Mouse (Mus musculus) heart, postnatal 14 days (tissue): ENCODE results near the gene Timd4. TPM values are rescaled to one million over a fixed set of nuclear protein-coding genes. Genes with fewer than 3 reads are reported as not detected.

Source experiments
- DNase-seq, 2 experiments: peaks; one replicate each; pipeline ENCODE4 v3.0.0; 2021 to 2022
- intact Hi-C: fragments of 180-260 bp; cut with DNase I; formaldehyde crosslinking; loops from one replicate; pipeline ENCODE4 v1.15.1; 2025
- long read RNA-seq, 2 experiments: library from polyadenylated mRNA; stranded (forward); transcript quantifications; one replicate each; pipeline ENCODE4 v2.0.0; 2021
- total RNA-seq, 2 experiments: library from RNA; stranded (reverse); gene quantifications; 2 replicates each; pipeline ENCODE4 v1.2.3; 2021

The Timd4 gene
- 1 to 10 TPM; 1.2 to 1.6 TPM for total RNA-seq
- long read RNA-seq, experiment 1, partial matches to known transcripts = 1 of 2 reads
- long read RNA-seq, experiment 1, other reads (novel, unspliced or antisense) = 1 of 2 reads
- long read RNA-seq, experiment 2 = 0 reads

GRCm38 (mm10) chr11:46810511-46810910, at the start of gene Timd4:
Gene Timd4, plus strand, starts transcription at chr11:46810800.
- intact Hi-C loops = no loop called here
- DNase-seq = peak in 1 of 2 experiments; percentile 1

DNA sequence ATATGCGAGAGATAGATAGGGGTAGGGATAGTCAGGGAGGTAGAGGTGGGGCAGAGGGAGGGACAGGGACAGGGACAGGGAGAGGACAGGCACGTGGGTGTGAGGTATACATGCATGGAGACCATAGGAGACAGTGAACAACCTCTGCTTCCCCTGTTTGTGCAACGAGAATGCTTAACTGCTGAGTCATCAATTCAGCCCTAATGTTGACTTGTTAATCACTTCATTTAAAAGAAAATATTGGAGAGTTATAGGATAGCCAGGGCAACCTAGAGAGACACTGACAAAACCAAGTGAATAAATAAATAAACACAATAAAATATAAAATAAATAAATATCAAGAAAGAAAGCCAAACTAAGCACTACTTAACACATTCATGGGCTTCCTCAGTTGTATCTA, 33.7 kb upstream of the Timd4 start:
- intact Hi-C loops = no loop called here
- no peak for DNase-seq

GRCm38 (mm10) chr11:46779811-46780210, 30.8 kb upstream of the Timd4 start:
- no peak for DNase-seq
- intact Hi-C loops = no loop called here

- intact Hi-C loops = no loop called here
- no peak for DNase-seq
Measured at GRCm38 (mm10) chr11:46804440-46804839, 6.2 kb upstream of the Timd4 start.

DNA sequence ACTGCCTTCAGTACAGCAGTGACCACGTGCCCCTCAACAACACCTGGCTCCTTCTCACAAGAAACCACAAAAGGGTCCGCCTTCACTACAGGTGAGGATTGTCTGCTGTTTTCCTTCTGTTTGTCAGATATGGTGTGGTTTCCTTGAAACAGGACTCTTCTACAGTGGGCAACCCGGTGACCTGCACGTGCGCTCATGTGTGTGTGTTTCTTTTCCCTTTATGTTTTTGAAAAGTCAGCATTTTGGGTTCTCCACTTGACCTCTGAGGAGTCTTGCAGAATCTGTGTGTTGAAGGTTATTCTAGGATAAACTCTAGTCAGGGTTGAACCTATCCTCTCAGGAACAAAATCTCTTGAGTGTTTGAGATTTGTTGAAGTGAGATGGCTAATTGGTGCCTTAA, 7.1 kb downstream of the Timd4 start:
- intact Hi-C loops = no loop called here

DNA sequence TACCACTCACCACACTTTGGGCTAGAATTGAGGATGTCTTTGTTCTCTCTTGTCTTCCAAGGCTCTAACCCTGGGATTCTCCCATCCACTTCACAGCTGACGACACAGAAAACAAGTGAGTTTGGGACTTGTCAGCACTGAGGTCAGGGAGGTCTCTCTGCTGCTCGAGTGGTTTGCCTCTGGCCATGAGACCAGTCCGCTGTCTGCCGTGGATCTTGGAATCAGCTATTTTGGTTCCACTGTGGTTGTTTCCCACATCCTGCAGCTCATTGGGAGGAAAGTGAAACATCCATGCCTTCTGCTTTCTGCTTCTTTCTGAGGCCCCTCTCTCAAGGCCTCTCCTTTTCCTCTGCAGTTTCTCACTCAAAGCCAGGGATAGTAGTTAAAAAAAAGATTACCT, 9.3 kb downstream of the Timd4 start:
- intact Hi-C loops = no loop called here
- DNase-seq = no peak

More for the DNA sequence above, 7.1 kb downstream of the Timd4 start:
- no peak for DNase-seq

DNA sequence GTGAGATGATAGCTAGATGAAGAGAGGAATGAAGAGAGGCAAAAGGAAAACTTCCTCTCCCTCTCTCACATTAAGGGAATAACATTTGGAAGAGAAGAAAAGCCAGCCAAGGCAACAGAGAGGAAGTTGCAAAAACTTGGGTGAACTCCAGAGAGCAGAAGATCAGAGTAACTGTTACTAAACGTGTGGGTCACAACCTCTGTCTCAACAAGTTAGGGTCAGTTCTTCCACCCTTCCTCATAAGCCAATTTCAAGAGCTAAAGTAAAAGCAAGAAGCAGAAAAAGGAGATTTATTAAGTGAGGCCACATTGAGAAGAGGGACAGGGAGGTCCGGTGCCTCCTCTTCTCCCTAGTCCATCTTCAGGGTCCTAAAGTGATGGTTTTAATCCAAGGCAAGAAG, 19.7 kb downstream of the Timd4 start:
- DNase-seq = no peak
- intact Hi-C loops = no loop called here

DNA sequence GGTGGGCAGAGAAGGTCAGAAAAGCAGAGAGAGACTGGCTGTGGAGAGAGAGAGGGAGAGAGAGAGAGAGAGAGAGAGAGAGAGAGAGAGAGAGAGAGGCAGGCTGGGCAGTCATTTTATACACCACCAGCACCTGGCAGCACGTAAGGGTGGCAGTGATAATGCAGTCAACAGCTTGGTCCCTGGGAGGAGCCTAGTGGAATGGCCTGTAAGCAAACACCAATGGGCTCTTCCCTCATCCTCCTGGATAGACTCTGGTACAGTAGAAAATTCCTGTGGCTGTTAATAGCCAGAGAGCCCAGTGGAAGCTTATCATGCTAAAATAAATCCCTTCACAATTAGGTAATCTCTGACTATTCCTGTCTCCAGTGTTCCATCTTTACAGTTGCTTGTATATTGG, 24.5 kb downstream of the Timd4 start:
- DNase-seq = no peak
- intact Hi-C loops = no loop called here

GRCm38 (mm10) chr11:46842015-46842726, 31.6 kb downstream of the Timd4 start:
- intact Hi-C loops = no loop called here
- no peak for DNase-seq

GRCm38 (mm10) chr11:46846661-46847060, 36.1 kb downstream of the Timd4 start:
- intact Hi-C loops = no loop called here

DNA sequence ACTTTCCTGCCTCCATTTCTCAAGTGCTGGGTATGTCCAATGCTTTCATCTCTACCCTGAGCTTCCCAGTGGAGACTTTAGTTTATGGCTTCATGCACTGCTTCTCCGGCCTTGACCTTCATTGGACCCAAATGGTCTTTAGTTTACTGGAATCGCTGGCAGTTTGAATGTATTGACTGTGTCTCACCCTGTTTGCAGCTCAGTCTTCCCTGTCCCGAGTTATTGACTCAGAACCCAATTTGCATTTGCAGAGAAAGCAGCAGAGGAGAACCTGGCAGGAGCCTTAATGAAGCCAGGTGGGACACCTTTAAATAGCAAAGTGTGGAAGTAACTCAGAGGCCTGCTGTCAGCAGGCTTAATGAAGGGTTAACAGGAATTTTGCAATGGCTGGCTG, 37.2 kb downstream of the Timd4 start:
- intact Hi-C loops = no loop called here
- no peak for DNase-seq

More at GRCm38 (mm10) chr11:46846661-46847060, 36.1 kb downstream of the Timd4 start:
- no peak for DNase-seq

DNA sequence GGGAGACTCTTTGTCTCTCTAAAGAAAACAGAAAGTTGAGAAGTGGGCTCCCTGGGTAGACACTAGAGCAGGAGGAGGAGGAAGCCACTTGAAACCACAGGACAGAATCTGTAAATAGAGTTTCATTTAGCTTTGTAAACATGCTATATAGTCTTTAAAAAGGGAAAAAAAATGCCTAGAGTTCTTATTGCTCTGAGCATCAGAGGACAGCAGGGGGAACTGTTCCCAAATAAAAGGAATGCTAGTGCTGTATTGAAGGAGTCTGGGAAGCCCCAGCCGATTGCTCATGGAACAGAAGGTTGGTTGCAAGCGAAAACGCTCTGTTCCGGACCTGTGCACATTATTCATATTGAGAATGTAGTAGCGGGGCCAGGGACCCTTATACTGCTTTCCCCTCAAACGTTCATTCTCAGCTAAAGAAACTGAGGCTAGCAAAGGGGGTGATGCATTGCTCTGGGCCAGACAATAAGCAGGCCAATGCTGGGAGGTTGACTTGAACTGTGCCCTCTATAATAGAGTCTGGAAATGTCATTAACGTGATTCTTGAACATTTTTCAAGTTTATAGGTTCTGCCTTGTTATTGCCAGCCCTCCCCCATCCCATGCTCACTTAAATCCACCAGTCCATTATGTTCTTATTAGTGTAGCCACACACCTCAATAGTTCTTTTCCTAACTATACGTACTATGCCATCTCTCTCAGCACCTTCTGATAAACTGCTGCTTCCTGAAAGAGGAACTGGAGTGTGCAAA, 37.8 kb downstream of the Timd4 start:
- intact Hi-C loops = no loop called here
- peak in 1 of 2 experiments; percentile 5 for DNase-seq

DNA sequence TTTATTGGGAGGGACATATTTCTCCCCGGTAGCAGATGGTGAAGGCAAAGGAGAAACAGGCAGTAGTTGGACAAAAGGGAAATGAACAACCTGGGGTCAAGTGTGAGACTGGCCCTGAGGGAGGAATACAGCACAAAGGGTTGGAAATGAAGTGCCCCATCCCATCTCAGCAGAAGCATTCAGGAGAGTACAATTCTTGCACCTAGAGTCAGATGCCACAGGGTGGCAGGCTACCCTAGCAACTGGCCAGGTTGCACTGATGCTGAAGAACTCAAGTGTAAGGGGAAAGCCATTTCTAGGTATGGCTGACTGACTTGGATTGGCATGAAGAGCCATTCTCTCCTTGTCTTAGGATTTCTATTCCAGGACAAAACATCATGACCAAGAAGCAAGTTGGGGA, 54.2 kb downstream of the Timd4 start:
- peak; percentile 4 to 29 for DNase-seq
- intact Hi-C loops = loop anchor here (5.0 kb wide), 1 partner anchor 522 kb away; no protein-coding TSS in a partner anchor

DNA sequence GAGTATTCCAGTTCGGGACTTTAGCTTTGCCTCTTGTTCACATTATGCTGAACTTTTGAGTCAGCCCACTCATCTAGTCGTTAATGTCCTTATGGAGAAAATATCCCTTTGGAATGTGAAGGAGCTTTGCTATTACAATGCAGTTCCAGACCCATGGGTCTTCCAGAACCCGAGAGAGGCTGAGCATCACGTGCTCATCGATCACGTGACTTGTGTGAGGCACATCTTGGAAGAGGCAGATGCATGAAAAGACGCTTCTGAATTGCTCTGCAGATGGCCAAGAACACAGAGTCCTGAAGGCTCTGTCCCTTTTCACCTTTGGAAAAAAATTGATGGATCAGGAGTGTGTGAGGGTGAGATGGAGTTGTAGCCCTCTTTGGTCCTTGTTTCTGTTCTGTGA, 58.0 kb downstream of the Timd4 start:
- intact Hi-C loops = loop anchor here (5.0 kb wide), 1 partner anchor 519 kb away; no protein-coding TSS in a partner anchor
- no peak for DNase-seq

DNA sequence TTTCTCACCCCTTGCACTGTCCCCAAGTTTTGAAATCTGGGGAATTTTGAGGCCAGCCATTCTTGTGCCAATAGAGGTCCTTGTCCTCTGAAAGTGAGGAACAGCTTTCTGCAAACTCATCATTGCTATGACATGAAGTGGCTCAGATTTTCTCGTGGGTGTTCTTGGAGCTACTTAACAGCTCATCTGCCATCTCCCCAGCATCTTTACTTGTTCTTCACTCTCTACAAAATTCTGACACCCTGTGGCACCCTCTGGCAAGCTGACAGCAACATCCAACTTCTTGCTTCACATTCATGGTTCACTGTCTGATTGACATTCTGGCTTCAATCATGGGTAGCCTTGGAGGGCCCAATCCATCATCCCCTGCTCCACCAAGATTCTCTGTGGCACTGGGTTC, 65.2 kb downstream of the Timd4 start:
- intact Hi-C loops = no loop called here
- DNase-seq = no peak

- intact Hi-C loops = no loop called here
- DNase-seq = no peak
Measured at GRCm38 (mm10) chr11:46882456-46882855, 71.9 kb downstream of the Timd4 start.

DNA sequence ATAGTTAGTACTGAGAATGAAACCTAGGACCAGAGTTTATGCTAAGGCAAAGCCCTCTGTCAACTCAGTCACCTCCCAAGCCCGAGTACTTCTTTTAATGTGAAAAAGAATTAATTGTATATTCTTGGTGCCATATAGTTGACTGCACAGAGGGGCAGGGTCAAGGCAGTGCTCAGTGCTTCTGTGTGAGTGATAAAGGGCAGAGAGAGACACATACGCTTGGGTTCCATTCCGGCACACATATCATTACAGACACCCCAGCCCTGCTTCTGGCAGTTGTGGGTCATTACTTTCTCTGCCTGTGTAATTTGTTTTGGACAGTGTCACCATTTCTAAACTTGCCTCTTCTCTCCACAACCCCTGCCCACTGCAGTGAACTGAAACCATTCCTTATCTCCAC, 78.5 kb downstream of the Timd4 start:
- intact Hi-C loops = no loop called here
- DNase-seq = no peak

Other genes with a start within 250 kb of the Timd4 start
- gene BC053393, start 239.3 kb upstream of the Timd4 start, total RNA-seq = not detected
- not detected for gene Dppa1, start 181.5 kb upstream of the Timd4 start, total RNA-seq
- not detected for gene Timd2, start 103.7 kb upstream of the Timd4 start, total RNA-seq
- not detected for gene Havcr1, start 75.7 kb upstream of the Timd4 start, total RNA-seq